Mouse (Mus musculus) adrenal gland, postnatal 0 days (tissue): ENCODE measurements around the gene Eef2k. TPM values are rescaled to one million over a fixed set of nuclear protein-coding genes. Genes with fewer than 3 reads are reported as not detected.

Experiments used
- polyA plus RNA-seq: library from polyadenylated mRNA; unstranded; fragments of >200 nt; fragmentation: Nextera tagmentation; extraction: Ambion mirVana; gene quantifications from 2 replicates; pipeline ENCODE4 v1.2.1, GENCODE M21; 2015

Eef2k gene
- polyA plus RNA-seq, result 25.6 and 29.4 TPM in 2 replicates

GRCm38 (mm10) chr7:120842345-120843036, at the start of gene Eef2k:
Eef2k (plus strand) TSS chr7:120842831.

GRCm38 (mm10) chr7:120811834-120812415, 30.7 kb upstream of the Eef2k start, which contains the start of gene Gm5737:
Gm5737 (plus strand) TSS chr7:120812365.

GRCm38 (mm10) chr7:120917592-120918461, 75.2 kb downstream of the Eef2k start, which contains the start of gene Polr3e:
Polr3e (plus strand) TSS chr7:120917744.

Other genes starting within 250 kb of the Eef2k start
- 199 and 243 TPM in 2 replicates for gene Uqcrc2, start 207.7 kb upstream of the Eef2k start, polyA plus RNA-seq
- gene Pdzd9, start 172.5 kb upstream of the Eef2k start, polyA plus RNA-seq, result 0.16 and 0.25 TPM in 2 replicates
- gene Mosmo, start 165.2 kb upstream of the Eef2k start, polyA plus RNA-seq, result 9.2 and 10.7 TPM in 2 replicates
- gene Vwa3a, start 103.5 kb upstream of the Eef2k start, polyA plus RNA-seq, result 0.25 and 0.54 TPM in 2 replicates
- not detected in 2 replicates for gene Gm5737, start 30.5 kb upstream of the Eef2k start, polyA plus RNA-seq
- gene Polr3e, start 74.9 kb downstream of the Eef2k start, polyA plus RNA-seq, result 12.3 and 20.2 TPM in 2 replicates
- 6.3 and 6.6 TPM in 2 replicates for gene Cdr2, start 139.5 kb downstream of the Eef2k start, polyA plus RNA-seq
- gene Mfsd13b, start 139.7 kb downstream of the Eef2k start, polyA plus RNA-seq, result 0.43 and 0.94 TPM in 2 replicates
- 107 and 132 TPM in 2 replicates for gene Mettl9, start 191.6 kb downstream of the Eef2k start, polyA plus RNA-seq
- 3.9 and 4.5 TPM in 2 replicates for gene Igsf6, start 231.7 kb downstream of the Eef2k start, polyA plus RNA-seq
- 0.69 and 0.77 TPM in 2 replicates for gene Otoa, start 238.8 kb downstream of the Eef2k start, polyA plus RNA-seq